Mouse (Mus musculus) monocyte, adult 2 months (primary cell): ENCODE data around the gene Dop1b.

ENCODE experiments used
- DNase-seq, 2 experiments: peaks; one replicate each; pipeline ENCODE4 v3.0.0; 2022; ENCODE audit warnings: low spot score in 2 of 2, low read depth in 1 of 2

The Dop1b gene

DNA sequence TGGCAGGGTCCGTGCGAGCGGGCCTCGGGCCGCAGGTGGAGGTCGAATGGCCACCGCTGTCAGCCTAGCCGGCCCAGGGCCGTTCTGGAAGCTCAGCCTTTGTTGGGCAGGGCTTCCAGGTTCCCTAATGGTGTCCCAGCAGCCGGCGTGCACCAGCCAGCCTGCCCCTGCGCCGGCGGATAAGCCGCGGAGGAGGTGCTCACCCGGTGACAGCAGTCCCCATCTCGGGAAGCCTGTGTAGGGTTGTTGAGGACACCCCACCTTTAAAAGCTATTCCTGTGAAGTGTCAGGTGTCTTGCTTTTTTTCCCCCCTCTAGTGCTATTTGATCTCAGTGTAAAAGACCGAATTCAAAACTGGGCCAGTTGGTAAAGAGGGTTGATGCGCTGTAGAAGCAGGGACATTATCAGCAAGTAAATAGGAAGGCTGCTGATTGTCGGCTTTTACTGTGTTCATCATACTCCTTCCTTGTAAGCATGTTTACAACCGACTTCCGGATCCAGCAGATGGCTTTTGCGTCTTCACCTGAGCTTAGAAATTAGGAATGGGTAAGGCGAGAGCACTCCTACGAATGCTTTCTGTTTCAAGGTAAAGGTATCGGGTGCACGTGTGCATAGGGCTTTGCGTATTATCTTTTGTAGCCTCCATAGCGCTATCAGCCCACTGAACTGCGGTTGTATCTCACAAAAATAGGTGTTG lies 633 bp downstream of the Dop1b start:
- DNase-seq = peak in 1 of 2 experiments; percentile 3

DNA sequence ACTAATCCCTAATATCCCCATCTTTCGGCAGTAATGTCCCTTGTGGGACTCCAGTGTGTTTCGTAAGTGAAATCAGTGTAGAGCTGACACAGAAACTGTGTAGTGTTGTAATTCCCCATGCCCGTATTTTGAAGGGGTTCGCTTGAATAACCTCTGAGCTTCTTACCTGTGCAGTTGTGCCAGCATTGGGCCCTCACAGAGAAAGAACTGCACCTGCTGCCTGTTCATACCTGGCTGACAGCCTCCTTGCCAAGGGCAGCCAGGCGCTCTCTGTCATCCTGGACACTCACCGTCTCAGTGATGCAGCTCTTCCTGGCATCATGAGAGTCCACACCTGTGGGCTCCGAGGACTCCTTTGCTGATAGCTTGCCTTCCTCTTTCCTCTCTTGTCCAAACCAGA lies 1.3 kb downstream of the Dop1b start:
- no peak for DNase-seq

GRCm38 (mm10) chr16:93714426-93714825 lies 2.7 kb downstream of the Dop1b start:
- no peak for DNase-seq

- no peak for DNase-seq
Measured at GRCm38 (mm10) chr16:93715826-93716225, 4.1 kb downstream of the Dop1b start.

DNA sequence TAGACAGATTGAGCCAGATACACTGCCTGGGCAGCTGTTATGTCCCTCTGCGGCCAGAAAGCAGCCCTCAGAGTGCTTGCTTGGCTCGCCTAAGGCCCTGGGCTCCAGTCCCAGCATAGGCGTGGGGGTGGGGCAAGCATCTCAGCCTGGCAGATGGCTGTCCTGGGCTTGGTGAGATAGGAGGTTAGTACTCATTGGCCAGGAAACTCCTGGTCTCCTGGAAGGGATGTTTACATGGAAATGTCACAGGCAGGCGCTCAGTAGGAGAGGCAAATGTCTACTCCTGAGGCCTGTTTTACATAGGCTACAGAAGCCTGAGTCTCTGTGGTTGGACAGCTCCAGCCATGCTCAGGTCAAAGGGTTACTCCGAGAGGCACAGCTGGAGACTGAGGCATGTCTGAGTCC lies 5.6 kb downstream of the Dop1b start:
- DNase-seq = no peak

DNA sequence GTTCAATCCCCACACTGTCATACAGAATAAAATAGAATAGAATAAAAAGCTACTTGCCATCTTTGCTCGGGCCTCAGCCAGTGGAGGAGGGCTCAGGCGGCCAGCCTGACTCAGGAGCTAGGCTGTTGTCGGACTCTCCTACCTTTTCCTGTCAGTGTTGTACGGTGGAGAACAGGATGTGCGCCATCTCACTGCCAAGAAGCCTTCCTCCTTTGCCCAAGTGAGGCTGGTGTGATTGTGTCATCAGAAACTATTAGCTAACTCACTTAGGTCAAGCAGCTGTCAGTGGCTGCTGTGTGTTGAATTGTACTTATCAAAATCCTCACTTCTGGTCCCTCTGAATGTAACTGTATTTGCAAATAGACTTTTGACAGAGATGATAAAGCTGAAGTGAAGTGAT lies 10.1 kb downstream of the Dop1b start:
- no peak for DNase-seq

- DNase-seq = no peak
Measured at GRCm38 (mm10) chr16:93722476-93722875, 10.8 kb downstream of the Dop1b start.

- DNase-seq = no peak
Measured at GRCm38 (mm10) chr16:93725417-93726144, 13.9 kb downstream of the Dop1b start.

DNA sequence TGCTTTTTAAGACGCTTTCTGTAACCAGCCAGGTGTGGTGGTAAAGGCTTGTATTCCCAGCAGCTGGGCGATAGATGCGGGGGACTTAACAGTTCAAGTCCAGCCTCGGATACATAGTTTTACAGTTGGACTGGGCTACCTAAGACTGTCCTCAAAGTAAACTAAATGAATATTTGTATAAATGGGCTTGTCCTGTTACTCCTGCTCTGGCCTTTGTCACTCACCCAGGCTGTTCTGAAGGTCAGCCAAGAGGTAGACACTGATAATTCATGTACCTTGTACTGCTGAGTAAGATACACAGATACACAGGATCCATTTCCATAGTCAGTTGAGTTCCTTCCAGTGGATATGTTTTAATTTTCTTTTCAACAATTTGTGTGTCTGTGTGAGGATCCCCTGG lies 14.5 kb downstream of the Dop1b start:
- no peak for DNase-seq

DNA sequence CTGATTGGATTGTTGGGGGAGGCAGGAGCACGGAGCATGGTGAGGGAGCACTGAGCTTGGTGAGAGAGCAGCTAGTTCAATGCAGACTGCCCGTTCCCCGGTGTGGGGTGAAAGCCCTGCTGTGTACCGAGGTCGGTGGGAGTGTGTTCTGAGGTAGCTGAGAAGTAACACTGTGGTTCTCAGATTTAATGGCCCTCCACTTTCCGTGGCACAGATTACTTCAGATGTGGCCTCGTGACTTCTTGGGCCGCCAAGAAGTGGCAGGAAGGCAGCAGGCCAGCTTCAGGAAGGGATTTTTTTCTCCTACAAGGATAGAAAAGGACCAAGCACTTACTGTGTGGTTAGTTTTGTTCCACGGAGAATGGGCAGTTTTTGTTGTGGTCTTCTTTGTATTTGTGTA lies 17.0 kb downstream of the Dop1b start:
- DNase-seq = no peak

DNA sequence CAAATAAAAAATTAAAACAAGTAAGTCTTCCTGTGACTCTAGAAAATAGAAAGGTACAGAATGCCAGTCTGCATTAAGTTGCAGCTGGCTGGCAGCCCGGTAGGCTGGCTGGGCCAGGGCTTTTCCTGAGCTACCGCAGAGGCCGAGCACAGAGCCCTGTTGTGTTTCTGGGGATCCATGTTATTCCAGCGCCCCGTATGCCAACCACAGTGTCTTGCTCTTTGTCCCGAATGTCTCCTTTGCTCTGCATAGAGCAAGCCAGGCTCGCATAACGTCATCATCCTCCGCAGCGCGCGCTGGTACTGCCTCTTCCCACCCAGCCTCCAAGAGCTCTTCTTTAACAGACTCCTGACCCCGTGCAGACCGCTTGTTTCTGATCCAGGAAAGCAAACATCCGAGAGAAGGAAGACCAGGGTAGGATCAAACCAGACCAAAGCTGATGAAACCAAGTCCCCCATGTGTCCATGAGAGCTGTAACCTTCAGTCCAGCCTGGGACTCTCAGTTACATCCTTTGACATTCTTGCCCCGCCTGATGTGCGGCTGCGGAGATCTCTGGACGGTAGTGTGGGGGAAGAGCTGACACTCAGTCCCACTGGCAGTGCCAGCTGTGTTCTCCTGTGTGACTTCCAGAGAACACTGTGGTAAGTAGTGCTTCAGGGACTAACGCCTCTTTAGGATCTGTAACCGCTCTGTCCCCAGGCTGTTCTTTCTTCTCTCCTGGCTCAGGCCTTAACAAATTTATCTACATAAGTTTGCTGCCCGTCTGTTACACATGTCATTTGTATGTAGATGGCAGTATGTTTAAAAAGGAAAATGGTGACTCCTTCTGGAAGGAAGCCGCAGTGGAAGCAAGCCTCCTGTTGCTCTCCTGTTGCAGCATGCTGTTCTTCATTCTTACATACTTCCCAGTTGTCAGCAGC lies 18.4 kb downstream of the Dop1b start:
- DNase-seq = no peak

- DNase-seq = no peak
Measured at GRCm38 (mm10) chr16:93731310-93731709, 19.6 kb downstream of the Dop1b start.

- no peak for DNase-seq
Measured at GRCm38 (mm10) chr16:93732875-93733569, 21.3 kb downstream of the Dop1b start.

- no peak for DNase-seq
Measured at GRCm38 (mm10) chr16:93739251-93739650, 27.5 kb downstream of the Dop1b start.

DNA sequence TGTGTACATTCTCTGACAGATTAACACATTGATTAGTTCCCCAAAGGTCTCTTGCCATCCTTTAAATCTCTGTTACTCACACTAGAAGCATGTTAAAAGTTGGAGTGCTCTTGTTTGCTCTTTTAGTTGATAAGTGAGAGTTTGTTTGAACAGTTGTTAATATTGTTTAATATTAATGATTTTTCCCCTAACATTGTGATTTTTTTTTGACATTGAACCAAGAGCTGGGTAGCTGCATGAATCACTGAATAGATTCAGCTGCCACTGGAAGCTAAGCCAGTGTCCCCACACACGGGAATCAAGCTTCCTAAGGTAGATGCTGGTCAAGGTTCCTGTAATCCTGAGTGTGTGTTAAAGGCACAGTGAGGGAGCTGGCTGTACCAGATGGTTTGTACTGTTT lies 31.2 kb downstream of the Dop1b start:
- DNase-seq = no peak

GRCm38 (mm10) chr16:93744049-93744490 lies 32.4 kb downstream of the Dop1b start:
- DNase-seq = no peak

DNA sequence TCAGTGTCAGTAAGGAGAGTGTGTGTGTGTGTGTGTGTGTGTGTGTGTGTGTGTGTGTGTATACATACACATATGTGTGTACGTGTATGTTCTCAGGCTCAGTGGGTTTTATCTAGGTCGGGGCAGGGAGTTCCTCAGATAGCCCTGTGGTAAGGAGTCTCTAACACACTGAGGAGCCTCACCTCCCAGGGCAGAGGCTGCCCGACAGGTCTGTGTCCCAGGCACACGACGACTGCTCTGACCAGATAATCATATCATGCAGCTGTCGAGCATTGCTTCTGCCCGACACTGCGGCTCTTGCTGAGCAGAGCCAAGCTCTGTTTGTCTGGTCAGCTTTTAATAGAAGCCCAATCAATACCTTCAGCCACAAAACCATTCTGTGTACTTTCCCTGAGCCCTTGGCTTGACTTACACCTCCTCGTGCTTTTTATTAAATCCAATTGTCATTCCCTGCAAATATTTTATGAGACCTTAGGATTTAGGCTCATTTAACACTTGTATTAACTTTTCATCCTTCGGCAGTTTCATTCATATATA lies 33.2 kb downstream of the Dop1b start:
- no peak for DNase-seq

GRCm38 (mm10) chr16:93746397-93746796 lies 34.7 kb downstream of the Dop1b start:
- DNase-seq = no peak

GRCm38 (mm10) chr16:93746957-93747356 lies 35.3 kb downstream of the Dop1b start:
- DNase-seq = no peak

DNA sequence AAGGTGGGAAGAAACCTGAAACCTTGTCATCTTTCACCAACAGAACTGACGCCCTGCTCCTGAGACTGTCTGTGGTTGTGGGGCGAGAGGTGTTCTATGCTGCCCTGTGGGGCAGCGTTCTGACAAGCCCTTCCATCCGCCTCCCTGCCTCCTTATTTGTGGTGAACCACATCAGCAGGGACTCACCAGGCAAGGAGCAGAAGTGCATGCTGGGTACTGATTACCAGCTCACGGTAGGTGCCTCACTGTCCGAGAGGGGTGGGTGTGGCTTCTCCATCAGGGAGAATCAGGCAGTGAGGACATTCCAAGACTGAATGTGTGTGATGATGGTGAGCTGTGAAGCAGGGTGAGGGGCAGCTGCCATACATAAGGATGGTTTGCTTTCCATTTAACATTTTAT lies 35.7 kb downstream of the Dop1b start:
- DNase-seq = no peak
